Mouse (Mus musculus): ENCODE results near the gene Pecam1.
A peak's percentile ranks its signal among the peaks of the same experiment; 100 is the strongest.
"Not testable (repeated sequence)": the region's sequence is repeated elsewhere in the genome, so short reads cannot be mapped to it uniquely, and the experiment has no call there.

Gene Pecam1

DNA sequence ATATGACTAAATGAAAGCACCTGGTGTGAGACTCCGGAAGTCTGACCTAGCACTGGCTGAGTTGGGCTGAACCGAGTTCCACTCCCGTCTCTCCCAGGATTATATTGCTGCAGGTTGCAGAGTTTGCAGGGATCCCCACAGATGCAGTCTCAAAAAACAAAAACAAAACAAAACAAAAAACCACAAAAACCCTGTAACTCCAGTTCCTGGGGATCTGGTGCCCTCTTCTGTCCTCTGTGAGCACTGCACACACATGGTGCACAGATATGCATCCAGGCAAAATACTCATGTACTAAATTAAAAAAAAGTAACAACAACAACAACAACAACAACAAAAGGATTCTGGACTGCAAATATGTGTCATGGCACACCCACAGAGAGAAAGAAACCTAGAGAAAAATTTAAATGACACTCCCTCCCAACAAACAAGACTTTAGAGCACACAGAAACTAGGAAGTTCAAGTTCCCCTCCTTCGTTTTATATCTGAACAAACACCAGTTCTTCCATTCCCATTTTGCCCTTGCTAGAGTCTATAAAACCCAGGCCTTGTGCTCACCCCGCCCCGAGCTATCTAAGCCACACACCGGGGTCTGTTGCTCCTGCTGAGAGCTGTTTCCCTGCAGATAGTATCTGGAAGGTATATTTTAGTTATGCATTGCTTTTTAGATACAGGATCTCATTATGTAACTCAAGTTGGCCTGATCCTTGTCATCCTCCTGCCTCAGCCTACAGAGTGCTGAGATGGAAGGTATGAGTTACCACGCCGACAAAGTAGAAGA is 20.0 kb upstream of the Pecam1 start:
- ATAC-seq (ENCODE audit: low TSS enrichment): no peak

DNA sequence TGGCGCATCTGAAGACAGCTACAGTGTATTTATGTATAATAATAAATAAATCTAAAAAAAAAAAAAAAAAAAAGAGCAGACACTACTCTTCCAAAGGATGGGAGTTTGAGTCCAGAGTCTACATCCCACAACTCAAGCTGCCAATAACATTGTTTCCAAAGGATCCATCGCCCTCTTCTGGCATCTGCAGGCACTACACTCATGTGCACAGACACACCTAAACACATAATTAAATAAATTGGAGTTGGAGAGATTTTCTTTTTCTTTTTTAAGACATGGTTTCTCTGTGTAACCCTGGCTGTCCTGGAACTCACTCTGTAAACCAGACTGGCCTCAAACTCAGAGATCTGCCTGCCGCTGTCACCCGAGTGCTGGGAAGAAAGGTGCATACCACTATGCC is 17.1 kb upstream of the Pecam1 start:
- ATAC-seq (ENCODE audit: low TSS enrichment): no peak

DNA sequence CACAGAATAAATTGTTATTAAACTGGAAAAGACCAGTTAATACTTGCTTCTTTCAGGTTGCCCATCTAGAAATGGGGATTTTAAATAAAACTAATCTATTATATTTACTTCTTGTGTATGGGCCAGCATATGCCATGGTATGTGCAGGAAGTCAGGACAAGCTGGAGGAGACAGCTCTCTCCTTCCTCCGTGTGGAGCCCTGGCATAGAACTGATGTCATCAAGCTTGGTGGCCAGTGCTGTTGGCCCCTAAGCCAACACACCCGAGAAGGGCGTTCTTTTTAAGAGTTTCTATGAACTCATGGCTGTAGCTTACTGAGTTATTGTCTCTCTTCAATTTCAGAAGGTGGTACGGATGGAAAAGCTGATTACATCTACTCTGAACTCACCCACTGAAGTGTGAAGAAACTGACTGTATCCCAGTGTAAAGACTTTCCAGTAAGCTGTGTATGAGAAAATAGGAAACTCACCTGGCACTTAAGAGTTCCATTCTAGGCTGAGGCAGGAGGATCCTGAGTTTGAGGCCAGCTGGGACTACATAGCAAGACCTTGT is 16.3 kb upstream of the Pecam1 start:
- ATAC-seq (ENCODE audit: low TSS enrichment): no peak

DNA sequence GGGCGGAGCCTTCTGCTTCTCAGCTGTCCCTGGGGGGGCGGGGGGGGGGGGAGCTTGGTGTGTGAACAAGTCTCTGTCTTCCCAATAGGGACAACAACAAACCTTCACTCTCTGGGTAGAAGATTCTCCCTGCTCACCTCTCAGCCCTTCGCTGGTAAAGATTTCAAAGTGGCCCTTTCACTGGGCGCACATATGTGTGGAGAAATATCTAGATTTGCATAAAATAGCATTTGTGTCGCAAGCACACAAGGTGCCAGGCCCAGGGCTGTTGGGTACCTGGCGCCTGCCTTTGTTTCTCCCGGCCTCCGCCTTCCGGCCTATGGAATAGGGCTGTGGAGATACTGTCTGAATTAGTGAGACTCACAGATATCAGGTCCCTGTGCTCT is 12.4 kb upstream of the Pecam1 start:
- ATAC-seq (ENCODE audit: low TSS enrichment): no peak

DNA sequence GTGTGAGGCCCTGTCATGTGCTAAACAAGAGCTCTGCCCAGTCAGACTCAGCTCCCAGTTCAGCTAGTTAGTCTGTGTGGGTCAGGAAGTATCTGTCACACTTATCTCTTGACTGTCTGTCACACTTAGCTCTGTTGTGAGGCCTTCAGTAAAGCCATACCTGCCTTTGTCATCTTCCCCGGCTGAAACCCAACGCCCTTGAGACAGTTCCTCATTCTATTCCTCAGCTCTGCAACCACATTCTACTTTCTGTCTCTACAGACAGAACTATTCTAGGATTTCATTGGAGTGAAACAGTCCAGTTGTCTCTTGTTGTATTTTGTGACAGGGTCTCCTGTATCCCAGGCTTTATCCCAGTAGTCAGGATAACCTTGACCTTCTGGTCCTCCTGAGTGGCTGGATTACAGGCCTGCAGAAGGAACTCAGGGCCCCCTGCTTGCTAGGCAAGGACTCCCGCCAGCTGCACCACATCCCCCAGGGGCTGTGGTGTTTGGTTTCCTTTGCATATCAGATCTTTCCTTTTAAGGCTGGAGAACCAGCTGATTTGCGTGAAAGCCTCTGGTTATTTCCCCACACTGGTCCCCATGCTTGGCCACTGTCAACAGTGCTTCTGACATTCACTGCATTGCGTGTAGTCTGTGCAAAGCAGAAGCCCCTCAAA is 11.8 kb upstream of the Pecam1 start:
- ATAC-seq (ENCODE audit: low TSS enrichment): no peak

DNA sequence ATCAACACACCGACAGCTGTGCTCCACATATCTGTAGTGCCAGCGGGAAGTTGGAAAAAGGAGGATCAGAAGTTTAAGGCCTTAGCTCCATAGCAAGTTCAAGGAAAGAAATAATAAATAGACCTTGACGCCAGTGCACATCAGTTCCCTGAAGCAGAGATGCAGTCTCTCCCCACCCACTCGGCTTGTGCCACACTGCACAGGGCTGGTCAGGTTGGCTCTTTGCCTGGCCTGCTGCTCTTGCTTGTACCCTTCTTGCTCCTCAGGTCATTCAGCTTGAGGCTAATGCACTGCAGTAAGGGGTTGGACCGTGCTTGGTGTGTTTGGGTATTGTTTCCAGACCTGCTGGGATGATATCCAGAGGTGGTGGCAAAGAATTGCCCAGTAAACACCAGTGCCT is 10.1 kb upstream of the Pecam1 start:
- ATAC-seq (ENCODE audit: low TSS enrichment): no peak

DNA sequence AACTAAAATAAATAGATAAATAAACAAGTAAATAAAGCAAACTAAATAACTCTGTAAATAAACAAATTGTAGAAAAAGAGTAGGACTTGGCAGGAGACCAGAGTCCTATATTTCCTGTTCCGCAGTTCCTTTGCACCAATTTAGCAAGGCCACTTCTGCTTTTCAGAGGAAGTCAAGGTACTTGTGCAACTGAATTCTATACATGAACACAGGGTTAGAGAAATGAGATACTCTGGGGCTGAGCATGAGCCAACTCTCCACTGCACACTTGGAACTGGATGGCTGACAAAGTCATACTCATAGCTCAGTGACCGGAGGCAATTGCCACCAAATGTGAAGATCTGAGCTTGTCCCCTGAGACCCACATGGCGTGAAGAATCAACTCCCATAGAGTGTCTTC is 8.6 kb upstream of the Pecam1 start:
- no peak for ATAC-seq (ENCODE audit: low TSS enrichment)

DNA sequence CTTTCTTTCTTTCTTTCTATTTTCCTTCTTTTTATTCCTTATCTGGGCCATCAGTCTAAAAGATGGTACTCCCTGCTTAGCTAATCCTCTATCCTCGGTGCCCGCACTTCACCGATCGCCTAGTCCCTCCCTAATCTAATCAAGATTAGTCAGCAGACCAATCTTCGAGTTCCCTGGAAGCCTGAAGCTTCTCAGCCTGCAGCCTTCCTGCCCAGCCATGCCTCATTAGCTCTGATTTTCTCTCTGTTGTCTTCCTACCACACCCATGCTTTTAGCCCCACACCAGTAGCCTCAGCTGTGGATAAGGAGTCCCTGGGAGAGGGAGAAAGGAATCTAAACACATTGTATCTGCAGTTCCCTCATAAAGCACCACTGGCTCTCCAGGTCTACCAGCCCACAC is 5.2 kb upstream of the Pecam1 start:
- no peak for ATAC-seq (ENCODE audit: low TSS enrichment)

DNA sequence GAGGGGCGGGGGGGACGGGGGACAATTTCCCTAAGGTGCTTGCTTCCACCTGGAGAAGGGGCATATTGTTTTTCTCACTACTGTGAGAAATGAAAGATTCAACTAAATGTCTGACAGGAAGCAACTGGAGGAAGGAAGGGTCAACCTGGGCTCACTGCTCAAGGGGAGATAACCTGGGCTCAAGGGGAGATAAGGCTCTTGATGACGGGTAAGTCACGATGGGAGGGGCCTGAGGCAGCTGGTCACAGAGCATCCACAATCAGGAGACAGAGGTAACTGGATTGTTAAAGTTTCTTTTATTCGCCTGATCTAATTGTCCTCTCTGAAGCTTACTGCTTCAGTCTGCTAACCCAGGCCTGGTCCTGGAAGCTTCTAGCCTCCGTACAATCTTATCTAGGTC is 2.9 kb upstream of the Pecam1 start:
- no peak for ATAC-seq (ENCODE audit: low TSS enrichment)

DNA sequence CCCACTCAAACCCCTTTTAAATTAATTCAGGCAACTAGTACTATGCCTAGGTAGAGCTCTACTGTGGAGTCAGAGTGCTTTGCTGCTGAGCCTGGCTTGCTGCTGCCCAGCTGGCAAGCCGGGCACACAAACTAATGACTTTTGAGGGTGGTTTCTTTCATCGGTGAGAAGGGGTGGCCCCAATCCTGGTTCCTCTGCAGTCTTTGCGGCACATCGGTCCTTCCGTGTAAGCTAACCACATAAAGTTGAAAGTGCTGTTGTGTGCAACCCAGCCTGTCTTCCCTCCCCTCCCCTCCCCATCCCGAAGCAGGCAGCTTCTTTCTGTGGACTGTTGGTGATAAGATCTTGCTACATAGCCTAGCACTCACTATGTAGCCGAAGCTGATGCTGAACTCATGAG is 1.7 kb upstream of the Pecam1 start:
- ATAC-seq (ENCODE audit: low TSS enrichment): no peak

DNA sequence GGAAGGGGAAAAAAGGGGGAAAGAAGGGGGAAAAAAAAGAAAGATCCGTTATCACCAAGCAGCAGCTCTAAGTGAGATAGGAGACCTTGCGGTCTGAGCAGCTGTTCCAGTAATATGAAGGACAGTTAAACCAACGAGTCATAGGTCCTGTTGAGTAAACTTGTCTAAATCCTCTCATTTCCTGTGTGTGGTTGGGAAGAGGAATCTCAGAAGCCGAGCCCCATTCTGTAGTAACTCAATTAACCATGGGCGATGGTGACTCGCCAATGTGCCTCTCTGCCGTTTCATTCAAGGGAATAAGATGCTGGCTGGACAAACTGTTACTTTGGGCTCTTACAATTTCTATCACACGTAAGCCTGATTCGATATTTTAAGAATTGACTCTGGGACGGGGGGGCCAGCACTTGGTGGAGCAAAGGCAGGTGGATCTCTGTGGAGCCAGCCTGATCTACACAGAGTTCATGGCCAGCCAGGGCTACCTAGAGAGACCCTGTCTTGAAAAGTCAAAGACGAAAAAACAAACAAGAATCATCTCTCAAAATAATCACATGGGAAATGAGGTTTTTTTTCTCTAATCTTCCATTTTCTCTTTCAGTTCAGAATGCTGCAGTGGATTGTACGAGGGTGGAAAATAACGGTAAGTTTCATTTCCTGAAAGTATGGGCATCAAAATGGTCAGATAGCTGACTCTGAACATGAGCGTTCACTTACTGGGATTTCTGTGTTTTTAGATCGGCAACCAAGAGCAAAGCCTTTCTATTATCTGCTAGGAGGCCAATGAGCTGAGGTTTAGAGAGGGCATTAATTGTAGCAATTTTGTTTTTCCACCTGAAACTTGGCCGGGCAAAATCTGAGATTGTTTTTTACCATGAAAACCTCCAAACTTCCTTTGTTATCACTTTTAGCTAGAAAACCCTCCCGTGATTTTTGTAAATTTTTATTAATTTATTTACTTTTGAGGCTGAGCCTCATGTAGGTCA is 901 bp upstream of the Pecam1 start, which contains the start of gene Milr1:
Gene Milr1, plus strand, starts transcription at position 188 of the 980 bp plus-strand sequence.
- no peak for ATAC-seq (ENCODE audit: low TSS enrichment)

DNA sequence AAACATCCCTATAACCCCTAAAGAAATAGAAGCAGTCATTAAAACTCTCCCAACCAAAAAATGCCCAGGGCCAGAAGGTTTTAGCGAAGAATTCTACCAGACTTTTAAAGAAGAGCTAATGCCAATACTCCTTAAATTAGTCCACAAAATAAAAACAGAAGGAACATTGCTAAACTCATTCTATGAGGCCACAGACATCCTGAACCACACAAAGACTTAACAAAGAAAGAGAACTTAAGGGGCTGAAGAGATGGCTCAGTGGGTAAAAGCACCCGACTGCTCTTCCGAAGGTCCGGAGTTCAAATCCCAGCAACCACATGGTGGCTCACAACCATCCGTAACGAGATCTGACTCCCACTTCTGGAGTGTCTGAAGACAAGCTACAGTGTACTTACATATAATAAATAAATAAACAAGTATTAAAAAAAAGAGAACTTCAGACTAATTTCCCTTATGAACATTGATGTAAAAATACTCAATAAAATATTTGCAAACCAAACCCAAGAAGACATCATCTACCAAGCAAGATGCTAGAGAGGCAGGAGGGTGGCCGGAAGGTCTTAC is 789 bp downstream of the Pecam1 start:
- ATAC-seq (ENCODE audit: low TSS enrichment): not testable (repeated sequence)

DNA sequence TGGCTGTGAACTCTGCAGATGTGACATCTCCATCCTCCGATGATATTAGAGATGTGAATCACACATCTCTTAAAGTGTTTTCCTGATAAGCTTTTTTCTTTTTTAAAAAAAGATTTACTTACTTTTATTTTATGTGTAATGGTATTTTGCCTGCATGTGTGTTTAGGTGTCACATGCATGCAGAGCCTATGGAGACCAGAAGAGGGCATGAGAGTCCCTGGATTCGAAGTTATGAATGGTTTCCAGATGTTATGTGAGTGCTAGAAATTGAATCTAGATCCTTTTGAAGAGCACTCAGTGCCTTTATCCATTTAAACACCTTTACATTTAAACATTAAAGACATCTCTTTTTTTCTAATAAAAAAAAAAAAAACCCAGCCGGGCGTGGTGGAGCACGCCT is 5.5 kb downstream of the Pecam1 start:
- ATAC-seq (ENCODE audit: low TSS enrichment): no peak

DNA sequence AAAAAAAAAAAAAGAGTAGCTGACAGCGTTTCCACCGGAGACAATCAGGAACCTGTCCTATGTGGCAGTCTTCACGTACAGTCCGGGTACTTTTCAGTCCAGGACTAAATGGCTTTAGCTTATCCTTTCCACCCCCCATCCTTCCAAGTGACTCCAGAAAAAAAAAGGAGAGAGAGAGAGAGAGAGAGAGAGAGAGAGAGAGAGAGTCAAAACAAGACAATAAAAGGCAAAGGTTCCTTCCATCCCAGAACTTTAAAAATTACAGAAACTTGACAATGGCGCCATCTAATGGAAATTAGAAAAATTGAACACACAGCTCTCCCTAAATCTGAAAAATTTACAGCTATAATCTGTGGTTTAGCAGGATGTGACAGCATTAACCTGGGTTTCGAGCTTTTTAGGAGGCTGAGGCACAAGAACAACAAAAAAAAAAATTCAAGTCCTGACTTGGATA is 8.0 kb downstream of the Pecam1 start:
- no peak for ATAC-seq (ENCODE audit: low TSS enrichment)

DNA sequence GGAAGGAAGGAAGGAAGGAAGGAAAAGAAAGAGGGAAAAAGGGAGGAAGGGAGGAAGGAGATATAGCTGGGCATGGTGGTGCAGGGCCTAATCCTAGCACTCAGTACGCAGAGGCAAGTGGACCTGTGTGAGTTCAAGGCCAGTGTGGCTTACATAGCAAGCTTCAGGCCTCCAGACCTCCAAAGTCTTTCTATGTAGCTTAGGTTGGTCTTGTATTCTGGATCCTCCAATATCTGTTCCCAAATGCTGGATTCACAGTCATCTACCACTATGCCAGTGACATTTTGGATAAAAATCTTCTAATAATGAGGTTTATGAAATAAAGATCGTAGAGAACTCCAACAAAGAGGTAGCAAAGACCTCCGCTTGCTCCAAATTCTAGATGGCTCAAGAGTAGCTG is 8.6 kb downstream of the Pecam1 start:
- ATAC-seq (ENCODE audit: low TSS enrichment): no peak

DNA sequence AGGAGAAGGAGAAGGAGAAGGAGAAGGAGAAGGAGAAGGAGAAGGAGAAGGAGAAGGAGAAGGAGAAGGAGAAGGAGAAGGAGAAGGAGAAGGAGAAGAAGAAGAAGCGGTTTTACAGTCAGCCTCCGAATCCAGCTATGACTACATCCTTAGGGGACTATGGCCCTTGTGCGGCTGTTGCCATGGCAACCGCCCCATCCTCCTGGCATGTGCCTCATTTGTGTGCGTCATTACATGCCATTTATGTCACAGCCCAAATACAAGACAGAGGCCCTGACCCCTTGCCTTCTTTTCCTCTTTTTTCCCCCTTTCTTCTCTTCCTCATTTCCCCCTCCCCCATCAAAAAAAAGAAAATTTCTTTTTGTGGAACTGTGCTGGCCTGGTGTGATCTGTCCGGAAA is 9.2 kb downstream of the Pecam1 start:
- ATAC-seq (ENCODE audit: low TSS enrichment): no peak

DNA sequence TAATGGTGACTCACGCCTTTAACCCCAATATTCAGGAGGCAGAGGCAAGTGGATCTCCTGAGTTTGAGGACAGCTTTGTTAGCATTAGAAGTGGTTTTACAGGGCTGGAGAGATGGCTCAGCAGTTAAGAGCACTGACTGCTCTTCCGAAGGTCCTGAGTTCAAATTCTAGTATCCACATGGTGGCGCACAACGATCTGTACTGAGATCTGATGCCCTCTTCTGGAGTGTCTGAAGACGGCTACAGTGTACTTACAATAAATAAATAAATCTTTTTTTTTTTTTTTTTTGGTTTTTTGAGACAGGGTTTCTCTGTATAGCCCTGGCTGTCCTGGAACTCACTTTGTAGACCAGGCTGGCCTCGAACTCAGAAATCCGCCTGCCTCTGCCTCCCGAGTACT is 9.7 kb downstream of the Pecam1 start:
- not testable (repeated sequence) for ATAC-seq (ENCODE audit: low TSS enrichment)

DNA sequence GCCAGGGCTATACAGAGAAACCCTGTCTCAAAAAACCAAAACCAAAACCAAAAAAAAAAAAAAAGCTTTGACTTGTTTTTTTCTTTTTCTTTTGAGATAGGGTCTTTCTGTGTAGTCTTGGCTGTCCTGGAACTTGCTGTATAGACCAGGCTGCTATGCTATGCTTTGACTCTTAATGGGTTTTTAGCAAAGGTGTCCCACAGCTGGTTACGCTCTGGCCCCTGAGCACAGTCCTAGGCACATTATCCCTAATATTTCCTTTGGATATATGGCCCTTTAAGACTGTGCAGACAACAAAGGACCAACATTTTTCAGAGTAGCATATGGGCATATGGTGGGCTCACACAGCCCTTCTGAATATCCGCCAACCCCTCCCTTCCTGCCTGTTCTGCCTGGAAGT is 11.3 kb downstream of the Pecam1 start:
- no peak for ATAC-seq (ENCODE audit: low TSS enrichment)

DNA sequence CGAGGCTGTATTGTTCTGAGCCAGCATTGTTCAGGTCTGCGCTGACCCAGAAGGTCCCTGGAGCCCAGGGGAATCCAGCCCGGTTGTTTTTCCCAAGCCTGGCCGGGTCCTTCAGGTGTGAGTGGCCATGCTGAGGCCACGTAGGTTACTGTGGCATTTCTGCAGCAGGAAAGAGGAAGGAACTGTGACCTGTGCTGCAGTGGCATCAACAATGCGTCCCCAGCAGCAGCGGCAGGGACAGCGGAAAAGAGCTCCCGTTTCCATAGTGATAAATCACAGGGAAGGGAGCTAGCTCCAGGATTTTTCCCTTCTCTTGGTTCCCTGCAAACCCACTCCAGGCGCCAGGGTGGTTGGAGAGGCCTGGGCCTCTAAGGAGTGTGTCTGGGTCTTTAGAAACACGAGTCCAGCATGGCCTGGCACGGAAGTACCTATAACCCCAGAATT is 13.2 kb downstream of the Pecam1 start:
- peak; percentile 65; the same call in 1 of the 2 replicates for ATAC-seq (ENCODE audit: low TSS enrichment)

DNA sequence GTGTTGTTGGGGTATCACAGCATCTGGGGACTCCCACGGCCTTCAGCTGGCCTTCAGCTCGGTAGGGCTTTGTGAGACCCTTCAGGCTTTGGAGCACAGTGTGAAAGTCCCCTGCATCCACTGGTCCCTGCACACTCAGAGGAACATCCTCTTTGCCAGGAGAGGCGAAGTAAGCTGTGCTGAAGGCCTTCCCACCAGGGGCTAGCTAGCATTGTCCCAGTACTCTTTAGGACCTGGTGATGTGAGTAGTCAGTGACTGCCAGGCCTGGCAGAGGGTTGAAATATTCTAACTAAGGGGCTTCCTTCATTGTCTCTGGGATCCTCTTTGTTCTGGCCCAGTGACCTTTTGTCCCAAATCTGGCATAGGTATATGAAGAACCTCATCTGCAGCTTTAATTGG is 13.8 kb downstream of the Pecam1 start:
- ATAC-seq (ENCODE audit: low TSS enrichment): no peak

DNA sequence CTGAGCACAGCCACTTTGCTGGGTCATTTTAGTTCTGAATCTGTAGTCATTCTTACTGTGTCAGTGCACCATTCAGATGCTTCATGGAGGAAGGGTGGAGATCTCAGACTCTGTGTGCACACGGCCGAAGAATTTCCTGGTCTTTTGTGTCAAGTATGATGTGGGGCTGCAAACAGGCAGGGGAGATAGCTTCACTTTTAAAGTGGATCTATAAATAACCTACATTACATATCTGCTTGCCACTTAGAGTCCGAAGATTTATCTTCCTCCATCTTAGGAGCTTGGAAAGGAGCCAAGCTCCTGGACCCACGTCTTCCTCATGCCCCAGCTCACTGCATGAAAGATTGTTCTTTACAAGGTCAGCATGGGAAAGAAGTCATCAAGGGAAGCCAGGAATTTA is 19.7 kb downstream of the Pecam1 start:
- ATAC-seq (ENCODE audit: low TSS enrichment): no peak

DNA sequence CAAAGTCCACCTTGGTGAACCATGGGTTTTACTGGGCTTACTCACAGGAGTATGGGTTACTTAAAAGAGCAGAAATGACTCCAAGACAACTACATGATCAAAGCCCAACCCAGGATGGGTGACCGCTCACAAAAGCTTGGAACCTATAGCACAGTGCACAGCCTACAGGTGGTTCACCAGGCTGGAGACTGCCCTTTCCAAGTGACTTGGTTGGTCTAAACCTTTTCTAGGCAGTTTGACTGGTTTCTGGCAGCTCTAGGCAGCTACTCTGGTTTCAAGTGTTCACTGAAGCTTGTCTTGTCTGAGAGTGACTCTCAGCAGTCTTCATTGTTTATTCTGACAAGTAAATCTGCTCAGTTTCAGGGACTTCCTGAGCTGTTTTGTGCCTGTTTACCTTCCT is 20.8 kb downstream of the Pecam1 start:
- ATAC-seq (ENCODE audit: low TSS enrichment): no peak

Data from frontal cortex, adult (tissue).